Mouse (Mus musculus) left cerebral cortex, adult 8-10 months (tissue): ENCODE data around the gene Abcc3. TPM values are rescaled to one million over a fixed set of nuclear protein-coding genes. Genes with fewer than 3 reads are reported as not detected.

Source experiments
- DNase-seq, 2 experiments: peaks; one replicate each; pipeline ENCODE4 v3.0.0; 2022; ENCODE audit warnings: low spot score in 2 of 2
- total RNA-seq, 4 experiments: library from RNA; stranded (reverse); gene quantifications; 2 replicates each; pipeline ENCODE4 v1.2.4; 2022

Gene Abcc3
- total RNA-seq, 4 experiments from 2014 or later = 2.4 to 8.0 (median 3.4) TPM

- peak; percentile 96 to 98 for DNase-seq
Measured at GRCm38 (mm10) chr11:94327693-94328643, 64.8 kb downstream of the Abcc3 start, which contains the start of gene Ankrd40. Gene Ankrd40, plus strand, starts transcription at chr11:94328001.

- peak in 1 of 2 experiments; percentile 34 for DNase-seq
Measured at GRCm38 (mm10) chr11:94326961-94327411, 65.8 kb downstream of the Abcc3 start.

- no peak for DNase-seq
Measured at GRCm38 (mm10) chr11:94324618-94325017, 68.2 kb downstream of the Abcc3 start.

GRCm38 (mm10) chr11:94323271-94323925, 69.4 kb downstream of the Abcc3 start:
- DNase-seq = no peak

GRCm38 (mm10) chr11:94322636-94323035, 70.2 kb downstream of the Abcc3 start:
- DNase-seq = no peak

- DNase-seq = peak; percentile 91 to 93
Measured at GRCm38 (mm10) chr11:94321931-94322400, 70.8 kb downstream of the Abcc3 start, which contains the start of gene Luc7l3. Gene Luc7l3, minus strand, starts transcription at chr11:94321988.

- DNase-seq = no peak
Measured at GRCm38 (mm10) chr11:94320969-94321930, 71.5 kb downstream of the Abcc3 start.

- no peak for DNase-seq
Measured at GRCm38 (mm10) chr11:94318056-94318455, 74.7 kb downstream of the Abcc3 start.

- no peak for DNase-seq
Measured at GRCm38 (mm10) chr11:94317515-94317914, 75.3 kb downstream of the Abcc3 start.

GRCm38 (mm10) chr11:94317014-94317413, 75.8 kb downstream of the Abcc3 start:
- DNase-seq = no peak

GRCm38 (mm10) chr11:94316528-94316927, 76.3 kb downstream of the Abcc3 start:
- no peak for DNase-seq

GRCm38 (mm10) chr11:94315308-94315707, 77.5 kb downstream of the Abcc3 start:
- DNase-seq = no peak

- DNase-seq = no peak
Measured at GRCm38 (mm10) chr11:94314098-94314652, 78.6 kb downstream of the Abcc3 start.

GRCm38 (mm10) chr11:94312733-94313132, 80.1 kb downstream of the Abcc3 start:
- no peak for DNase-seq

GRCm38 (mm10) chr11:94294996-94295845, 97.6 kb downstream of the Abcc3 start:
- DNase-seq = no peak
